Mouse (Mus musculus) ES-Bruce4 (cell line): Measurements from ENCODE around the gene 1700013H16Rik.

Source experiments
- CTCF ChIP-seq: IDR thresholded peaks from one replicate; pipeline ENCODE4 v1.8.1; 2011; ENCODE audit warnings: low read depth, low read length
- EP300 ChIP-seq: IDR thresholded peaks from 2 replicates; pipeline ENCODE4 v1.6.1; 2011; ENCODE audit warnings: low read depth, low read length; ENCODE audit not compliant: insufficient read depth
- POLR2A ChIP-seq: IDR thresholded peaks from one replicate; pipeline ENCODE4 v1.8.1; 2011; ENCODE audit warnings: low read length; ENCODE audit not compliant: insufficient read depth

- no peak for TF ChIP-seq CTCF
- 0 out of 2 replicates have a peak, but pooled peaks have one; percentile 25 for TF ChIP-seq EP300
- TF ChIP-seq POLR2A, result no peak
Observed at GRCm38 (mm10) chrX:53716323-53717182, 41.1 kb downstream of the 1700013H16Rik start.
